Mouse (Mus musculus) liver, embryonic 12.5 days (tissue): ENCODE results near the gene Prr14l. TPM values are rescaled to one million over a fixed set of nuclear protein-coding genes. Genes with fewer than 3 reads are reported as not detected.
A peak's percentile ranks its signal among the peaks of the same experiment; 100 is the strongest.
"Not testable (repeated sequence)": the region's sequence is repeated elsewhere in the genome, so short reads cannot be mapped to it uniquely, and the experiment has no call there.

Source experiments
- ATAC-seq: fragments of 200-750 bp; cut with Nextera tagmentation; 2 replicates; pipeline ENCODE4 v1.8.0; 2017; ENCODE audit warnings: moderate number of reproducible peaks, mild to moderate bottlenecking, moderate library complexity
- H3K27ac ChIP-seq: fragments of 300-500 bp; sonication (generic); 2 replicates; pipeline ENCODE4 v1.5.1; 2016; ENCODE audit warnings: mild to moderate bottlenecking
- H3K27me3 ChIP-seq: fragments of 300-500 bp; sonication (generic); replicated peaks from 2 replicates; pipeline ENCODE4 v1.6.1; 2016; ENCODE audit warnings: mild to moderate bottlenecking, moderate library complexity
- H3K36me3 ChIP-seq: fragments of 300-500 bp; sonication (generic); 2 replicates; pipeline ENCODE4 v1.6.1; 2016; ENCODE audit warnings: mild to moderate bottlenecking, moderate library complexity
- H3K4me1 ChIP-seq: fragments of 300-500 bp; sonication (generic); 2 replicates; pipeline ENCODE4 v1.6.1; 2016
- H3K4me2 ChIP-seq: fragments of 300-500 bp; sonication (generic); 2 replicates; pipeline ENCODE4 v1.6.1; 2016; ENCODE audit warnings: mild to moderate bottlenecking, moderate library complexity
- H3K4me3 ChIP-seq: fragments of 300-500 bp; sonication (generic); 2 replicates; pipeline ENCODE4 v1.5.1; 2016; ENCODE audit warnings: mild to moderate bottlenecking, moderate library complexity
- H3K9ac ChIP-seq: fragments of 300-500 bp; sonication (generic); 2 replicates; pipeline ENCODE4 v1.6.1; 2016; ENCODE audit warnings: mild to moderate bottlenecking, moderate library complexity
- H3K9me3 ChIP-seq: fragments of 300-500 bp; sonication (generic); replicated peaks from 2 replicates; pipeline ENCODE4 v1.6.1; 2016; ENCODE audit warnings: mild to moderate bottlenecking, moderate library complexity
- WGBS: fragments of 180-500 bp; shearing (Covaris S2); methylation state at CpG from one replicate; pipeline ENCODE4 v1.1.7; 2016; ENCODE audit not compliant: insufficient replicate concordance; 5-methylcytosine and 5-hydroxymethylcytosine counted together
- polyA plus RNA-seq: library from polyadenylated mRNA; unstranded; fragments of >200 nt; fragmentation: Nextera tagmentation; extraction: Ambion mirVana; gene quantifications from 2 replicates; pipeline ENCODE4 v1.2.1, GENCODE M21; 2016

Gene Prr14l
- polyA plus RNA-seq, 1 experiment from 2014 or later: 15.0 TPM

DNA sequence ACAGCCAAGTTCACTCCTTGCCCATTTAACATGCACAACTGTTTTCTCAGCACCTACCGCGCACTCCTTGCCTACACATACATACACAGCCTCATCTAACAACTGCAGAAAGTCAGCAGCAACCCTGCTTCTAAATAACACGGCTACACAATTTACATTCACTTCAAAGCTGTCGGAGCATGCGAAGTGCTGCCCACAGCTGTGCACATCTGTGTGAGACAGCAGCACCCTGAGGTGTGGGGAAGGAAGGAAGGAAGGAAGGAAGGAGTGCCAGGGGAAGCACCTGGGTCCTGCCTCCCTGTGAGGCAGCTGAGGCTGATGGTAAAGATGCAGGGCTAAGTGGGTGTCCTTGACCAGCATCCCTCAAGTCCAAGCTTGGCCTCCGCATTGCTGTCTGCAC, 105.1 kb downstream of the Prr14l start:
- peaks cover 40% of the 10 kb centered on the region for H3K4me1 ChIP-seq
- no peaks in the 10 kb centered on the region for H3K27me3 ChIP-seq
- H3K36me3 ChIP-seq: 0 out of 2 replicates have a peak, but pooled peaks cover 3% of the 10 kb centered on the region
- H3K4me3 ChIP-seq: no peak overlapping the region
- 88% methylated on average over 6 of the region's 6 CpGs for WGBS
- no peaks in the 10 kb centered on the region for H3K9me3 ChIP-seq
- no peak overlapping the region for H3K27ac ChIP-seq
- ATAC-seq: no peak
- H3K9ac ChIP-seq: no peak overlapping the region
- no peak overlapping the region for H3K4me2 ChIP-seq

DNA sequence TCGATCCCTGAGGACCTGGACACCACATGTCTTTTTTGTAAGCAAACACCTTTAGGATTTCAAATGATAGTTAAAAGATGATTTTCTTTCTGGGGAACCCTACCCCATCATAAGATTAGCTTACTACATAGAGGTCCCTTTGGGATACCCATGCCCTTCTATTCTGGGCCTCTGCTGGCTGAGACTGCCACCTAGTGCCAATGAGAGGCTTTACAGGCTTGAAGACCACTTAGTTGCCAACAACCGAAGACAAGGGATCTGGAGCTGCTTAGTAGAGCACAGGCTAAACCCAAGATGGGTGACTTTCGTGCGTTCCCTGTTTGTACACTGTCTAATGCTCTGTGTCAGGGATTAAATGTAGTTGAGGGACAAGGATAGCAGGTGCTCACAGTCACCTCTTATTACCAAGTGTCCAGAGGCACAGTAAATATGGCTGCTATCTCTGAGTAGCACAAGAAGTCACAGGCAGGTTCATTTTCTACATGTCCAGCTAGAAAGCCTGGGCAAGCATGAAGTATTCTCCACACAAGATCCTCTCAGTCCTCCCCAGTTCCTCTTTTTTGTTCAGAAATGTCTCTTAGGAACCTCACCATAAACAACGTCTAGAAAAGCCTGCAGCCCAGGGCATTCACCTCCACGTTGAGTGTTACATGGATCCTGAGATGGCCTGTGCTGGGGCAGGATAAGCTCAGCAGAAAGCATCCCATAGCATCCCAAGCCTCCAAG, 106.2 kb downstream of the Prr14l start:
- H3K27ac ChIP-seq: no peak overlapping the region
- no peak overlapping the region for H3K4me3 ChIP-seq
- peaks cover 45% of the 10 kb centered on the region for H3K4me1 ChIP-seq
- H3K27me3 ChIP-seq: no peaks in the 10 kb centered on the region
- WGBS: 43% methylated on average over 6 of the region's 6 CpGs
- ATAC-seq: no peak
- H3K9ac ChIP-seq: no peak overlapping the region
- H3K36me3 ChIP-seq: 0 out of 2 replicates have a peak, but pooled peaks cover 3% of the 10 kb centered on the region
- H3K4me2 ChIP-seq: no peak overlapping the region
- H3K9me3 ChIP-seq: no peaks in the 10 kb centered on the region

DNA sequence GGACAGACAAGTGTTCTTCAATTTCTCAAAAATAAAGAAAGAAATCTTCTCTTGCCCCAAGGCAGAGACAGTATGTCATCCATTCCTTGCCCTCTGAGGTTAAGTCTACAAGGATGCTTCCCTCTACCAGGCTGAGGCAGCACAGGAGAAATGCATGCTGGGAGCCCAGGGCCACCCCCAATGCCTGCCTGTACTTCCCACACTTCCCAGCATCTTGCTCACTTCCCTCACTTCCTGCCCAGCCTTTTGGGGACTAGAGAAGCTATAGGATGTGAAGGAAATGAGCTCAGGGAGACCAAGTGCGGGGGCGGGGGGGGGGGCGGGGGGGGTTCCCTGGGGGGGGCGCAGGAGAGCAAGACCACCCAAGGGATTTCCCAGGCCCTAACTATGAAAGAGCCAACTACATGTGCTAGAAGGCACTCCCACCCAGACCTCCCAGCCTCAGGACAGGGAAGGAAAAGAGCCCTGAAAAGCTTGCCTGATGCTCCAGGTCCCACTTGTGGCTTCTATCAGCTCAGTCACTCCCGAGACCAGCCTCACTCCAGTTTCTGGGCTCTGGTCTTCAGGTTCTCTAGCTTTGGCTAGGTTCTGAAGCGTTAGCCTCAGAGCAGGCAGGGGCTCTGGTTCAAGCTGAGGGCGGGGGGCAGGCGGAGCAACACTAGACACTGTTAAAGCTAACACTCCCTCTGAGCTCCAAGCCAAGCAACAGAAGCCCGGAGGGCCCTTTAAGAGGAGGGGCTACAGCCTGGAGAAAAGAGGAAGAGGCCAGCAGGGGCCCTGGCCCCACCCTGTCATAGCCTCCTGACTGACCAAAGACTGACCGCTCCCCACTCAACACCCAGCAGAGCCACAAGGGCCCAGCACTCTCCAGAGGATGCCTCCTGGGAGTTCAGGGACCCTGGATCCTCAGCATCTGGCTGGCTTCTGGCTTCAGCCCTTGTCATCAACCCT, 108.1 kb downstream of the Prr14l start:
- no peaks in the 10 kb centered on the region for H3K27me3 ChIP-seq
- peaks cover 12% of the 10 kb centered on the region; the same call in 1 of the 2 replicates for H3K36me3 ChIP-seq
- peak; percentile 84 for ATAC-seq
- H3K4me1 ChIP-seq: peaks cover 51% of the 10 kb centered on the region
- H3K27ac ChIP-seq: peak overlapping the region; percentile 75; the same call in 1 of the 2 replicates
- WGBS: 5% methylated on average over 10 of the region's 10 CpGs
- peak overlapping the region; percentile 53 for H3K4me3 ChIP-seq
- H3K9ac ChIP-seq: peak overlapping the region; percentile 57
- no peaks in the 10 kb centered on the region for H3K9me3 ChIP-seq
- H3K4me2 ChIP-seq: peak overlapping the region; percentile 59

DNA sequence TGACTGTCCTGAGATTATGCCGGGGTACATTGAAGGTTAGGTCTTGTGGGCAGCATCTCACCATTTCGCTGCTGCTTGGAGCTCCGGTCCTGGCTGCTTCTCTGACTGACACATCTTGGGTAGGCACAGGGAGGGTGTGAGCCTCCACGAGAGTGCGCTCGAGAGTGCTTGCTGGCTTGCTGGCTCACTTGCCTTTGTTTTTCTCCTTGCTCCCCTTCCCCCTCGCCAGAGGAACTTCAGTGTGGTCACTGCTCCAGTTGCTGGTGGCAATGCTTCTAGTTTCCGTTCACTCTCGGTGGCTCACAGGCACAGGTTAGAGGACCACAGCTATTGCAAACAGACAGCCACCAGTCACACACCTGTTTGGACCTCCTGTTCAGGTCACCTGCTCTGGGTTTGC, 111.9 kb downstream of the Prr14l start:
- WGBS: 64% methylated on average over 9 of the region's 9 CpGs

DNA sequence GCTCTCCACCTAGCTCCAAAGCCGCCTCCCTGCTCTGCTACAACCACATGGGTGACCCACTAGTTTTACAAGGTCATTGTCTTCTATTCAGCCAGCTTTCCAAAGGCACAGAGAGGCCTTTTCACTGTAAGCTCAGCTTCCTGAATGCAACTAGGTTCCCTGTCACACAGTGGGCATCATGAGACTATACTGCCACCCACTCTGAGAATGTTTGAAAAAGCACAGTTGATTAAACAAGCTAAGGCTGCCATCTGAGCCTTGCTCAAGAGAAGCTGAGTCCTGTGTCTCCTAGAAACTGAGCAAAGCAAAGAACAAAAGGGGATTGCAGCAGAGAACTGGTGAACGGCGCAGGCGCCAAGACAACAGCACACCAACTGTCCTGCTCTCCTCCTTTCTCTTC, 112.7 kb downstream of the Prr14l start:
- H3K9me3 ChIP-seq, H3K4me2 ChIP-seq, H3K4me3 ChIP-seq, H3K9ac ChIP-seq, H3K27ac ChIP-seq, H3K27me3 ChIP-seq, ATAC-seq: not testable (repeated sequence)
- Histone ChIP-seq H3K36me3 (peaks cover 45% of the 10 kb centered on the region), H3K4me1 (peaks cover 38% of the 10 kb centered on the region)
- 82% methylated on average over 4 of the region's 4 CpGs for WGBS

More for the DNA sequence above, 111.9 kb downstream of the Prr14l start:
- Histone ChIP-seq H3K27ac (no peak overlapping the region), H3K9me3 (no peaks in the 10 kb centered on the region), H3K4me2 (no peak overlapping the region), H3K9ac (no peak overlapping the region), H3K27me3 (no peaks in the 10 kb centered on the region), H3K4me1 (peaks cover 45% of the 10 kb centered on the region), H3K4me3 (no peak overlapping the region), H3K36me3 (peaks cover 38% of the 10 kb centered on the region)
- ATAC-seq: no peak

DNA sequence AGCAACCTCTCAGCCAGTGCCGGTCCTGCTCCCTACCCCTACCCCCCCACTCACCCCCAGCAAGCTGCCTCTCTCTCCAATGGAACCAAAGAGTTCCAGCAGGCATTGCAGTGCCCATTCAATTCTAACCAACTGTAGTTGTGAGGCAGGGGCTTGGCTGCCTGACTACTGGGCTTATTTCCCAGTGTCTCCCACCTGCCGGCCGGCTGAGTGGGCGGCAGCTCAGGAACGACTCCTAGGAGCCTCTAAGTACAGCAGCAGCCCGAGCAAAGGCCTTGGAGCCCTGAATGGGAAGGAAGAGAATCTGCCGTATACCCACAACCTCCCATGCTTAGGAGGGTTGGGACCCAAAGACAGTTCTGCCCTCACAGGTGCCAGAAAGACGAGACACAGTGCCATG, 113.2 kb downstream of the Prr14l start:
- not testable (repeated sequence) for ATAC-seq, H3K4me2 ChIP-seq, H3K9ac ChIP-seq, H3K27me3 ChIP-seq, H3K27ac ChIP-seq, H3K4me3 ChIP-seq, H3K9me3 ChIP-seq
- H3K36me3 ChIP-seq: peaks cover 48% of the 10 kb centered on the region
- H3K4me1 ChIP-seq: peaks cover 32% of the 10 kb centered on the region
- WGBS: 74% methylated on average over 8 of the region's 8 CpGs

DNA sequence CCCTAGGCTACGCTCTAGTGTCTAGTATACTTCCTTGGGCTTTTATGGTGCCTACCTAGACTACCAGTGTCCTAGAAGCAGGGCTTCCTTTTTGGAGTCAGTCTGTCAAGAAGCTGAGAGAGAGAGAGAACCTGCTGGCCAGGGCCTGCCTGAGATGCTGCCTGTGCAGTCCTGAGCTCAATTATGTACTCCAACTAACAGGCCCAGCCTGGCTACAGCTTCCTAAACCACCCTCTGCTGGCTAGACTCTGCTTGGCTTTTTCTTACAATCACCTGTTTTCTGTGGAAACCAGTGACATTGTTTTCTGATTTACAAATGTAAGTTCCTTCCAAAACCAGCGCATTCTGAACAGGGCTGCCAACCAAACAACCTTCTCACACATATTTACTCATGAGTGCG, 113.9 kb downstream of the Prr14l start:
- no peak for ATAC-seq
- WGBS: 80% methylated on average over 3 of the region's 3 CpGs
- no peaks in the 10 kb centered on the region for H3K9me3 ChIP-seq
- no peak overlapping the region for H3K4me3 ChIP-seq
- H3K36me3 ChIP-seq: peaks cover 55% of the 10 kb centered on the region
- H3K9ac ChIP-seq: no peak overlapping the region
- no peak overlapping the region for H3K27ac ChIP-seq
- H3K4me2 ChIP-seq: no peak overlapping the region
- H3K27me3 ChIP-seq: no peaks in the 10 kb centered on the region
- H3K4me1 ChIP-seq: peaks cover 25% of the 10 kb centered on the region

Other genes starting within 250 kb of the Prr14l start
- gene Yes1, start 243.1 kb downstream of the Prr14l start, polyA plus RNA-seq: 11.1 and 12.1 TPM in 2 replicates
- 42.9 and 46.7 TPM in 2 replicates for gene Pisd, start 68.6 kb downstream of the Prr14l start, polyA plus RNA-seq
- gene Gm20671, start 27.1 kb downstream of the Prr14l start, polyA plus RNA-seq: not detected in 2 replicates
- gene Depdc5, start 9.4 kb upstream of the Prr14l start, polyA plus RNA-seq: 14.3 and 14.4 TPM in 2 replicates
- gene Ywhah, start 164.6 kb upstream of the Prr14l start, polyA plus RNA-seq: 282 and 294 TPM in 2 replicates
- gene Slc5a1, start 250.0 kb upstream of the Prr14l start, polyA plus RNA-seq: not detected in 2 replicates